Mouse (Mus musculus) heart, embryonic 14.5 days (tissue): ENCODE results near the gene Lsm4. TPM values are rescaled to one million over a fixed set of nuclear protein-coding genes. Genes with fewer than 3 reads are reported as not detected.

Experiments
- ATAC-seq: fragments of 200-750 bp; cut with Nextera tagmentation; 2 replicates; pipeline ENCODE4 v1.8.0; 2017; ENCODE audit warnings: low read depth, moderate TSS enrichment; ENCODE audit not compliant: insufficient number of reproducible peaks, insufficient read depth, low FRiP score
- H3K27ac ChIP-seq, 2 experiments: fragments of 200-500 bp in 1 of 2; fragments of 300-500 bp in 1 of 2; sonication (generic) in 1 of 2; replicated peaks in 1 of 2; 2 replicates each; pipeline ENCODE4 v1.5.1; 2012 to 2014; ENCODE audit warnings: low read depth in 2 of 2, low read length in 2 of 2, control low read depth in 1 of 2, mild to moderate bottlenecking in 1 of 2, mixed read lengths in 1 of 2; ENCODE audit not compliant: control insufficient read depth in 1 of 2, insufficient read depth in 1 of 2
- H3K27me3 ChIP-seq: fragments of 300-500 bp; sonication (generic); 2 replicates; pipeline ENCODE4 v1.6.1; 2014; ENCODE audit warnings: mild to moderate bottlenecking, low read length, control low read depth; ENCODE audit not compliant: control insufficient read depth, insufficient read depth
- H3K36me3 ChIP-seq: fragments of 300-500 bp; sonication (generic); 2 replicates; pipeline ENCODE4 v1.6.1; 2014; ENCODE audit warnings: mild to moderate bottlenecking, control low read depth, low read length, mixed read lengths; ENCODE audit not compliant: control insufficient read depth, insufficient read depth
- H3K4me1 ChIP-seq, 2 experiments: fragments of 200-500 bp in 1 of 2; fragments of 300-500 bp in 1 of 2; sonication (generic) in 1 of 2; 2 replicates each; pipeline ENCODE4 v1.6.1; 2012 to 2014; ENCODE audit warnings: low read length in 2 of 2, control low read depth in 1 of 2, mixed read lengths in 1 of 2; ENCODE audit not compliant: control insufficient read depth in 2 of 2, insufficient read depth in 2 of 2
- H3K4me2 ChIP-seq: fragments of 300-500 bp; sonication (generic); 2 replicates; pipeline ENCODE4 v1.6.1; 2014; ENCODE audit warnings: mild to moderate bottlenecking, low read length
- H3K4me3 ChIP-seq, 2 experiments: fragments of 200-500 bp in 1 of 2; fragments of 300-500 bp in 1 of 2; sonication (generic) in 1 of 2; 2 replicates each; pipeline ENCODE4 v1.5.1; 2012 to 2014; ENCODE audit warnings: low read length in 2 of 2, mild to moderate bottlenecking in 2 of 2, control low read depth in 1 of 2, low read depth in 1 of 2, moderate library complexity in 1 of 2; ENCODE audit not compliant: control insufficient read depth in 1 of 2, insufficient read depth in 1 of 2
- H3K9ac ChIP-seq: fragments of 300-500 bp; sonication (generic); 2 replicates; pipeline ENCODE4 v1.6.1; 2014; ENCODE audit warnings: mild to moderate bottlenecking, low read length
- H3K9me3 ChIP-seq: fragments of 300-500 bp; sonication (generic); 2 replicates; pipeline ENCODE4 v1.6.1; 2016; ENCODE audit warnings: low read length, control low read depth; ENCODE audit not compliant: control insufficient read depth
- WGBS: fragments of 180-500 bp; shearing (Covaris S2); extraction: QIAGEN DNeasy Blood & Tissue Kit; methylation state at CpG from one replicate; pipeline ENCODE4 v1.1.7; 2014; 5-methylcytosine and 5-hydroxymethylcytosine counted together
- polyA plus RNA-seq: library from polyadenylated mRNA; unstranded; fragments of >200 nt; fragmentation: Nextera tagmentation; extraction: Ambion mirVana; gene quantifications from 2 replicates; pipeline ENCODE4 v1.2.1, GENCODE M21; 2014

Gene Lsm4
- polyA plus RNA-seq, 1 experiment from 2014 or later: 334 TPM

DNA sequence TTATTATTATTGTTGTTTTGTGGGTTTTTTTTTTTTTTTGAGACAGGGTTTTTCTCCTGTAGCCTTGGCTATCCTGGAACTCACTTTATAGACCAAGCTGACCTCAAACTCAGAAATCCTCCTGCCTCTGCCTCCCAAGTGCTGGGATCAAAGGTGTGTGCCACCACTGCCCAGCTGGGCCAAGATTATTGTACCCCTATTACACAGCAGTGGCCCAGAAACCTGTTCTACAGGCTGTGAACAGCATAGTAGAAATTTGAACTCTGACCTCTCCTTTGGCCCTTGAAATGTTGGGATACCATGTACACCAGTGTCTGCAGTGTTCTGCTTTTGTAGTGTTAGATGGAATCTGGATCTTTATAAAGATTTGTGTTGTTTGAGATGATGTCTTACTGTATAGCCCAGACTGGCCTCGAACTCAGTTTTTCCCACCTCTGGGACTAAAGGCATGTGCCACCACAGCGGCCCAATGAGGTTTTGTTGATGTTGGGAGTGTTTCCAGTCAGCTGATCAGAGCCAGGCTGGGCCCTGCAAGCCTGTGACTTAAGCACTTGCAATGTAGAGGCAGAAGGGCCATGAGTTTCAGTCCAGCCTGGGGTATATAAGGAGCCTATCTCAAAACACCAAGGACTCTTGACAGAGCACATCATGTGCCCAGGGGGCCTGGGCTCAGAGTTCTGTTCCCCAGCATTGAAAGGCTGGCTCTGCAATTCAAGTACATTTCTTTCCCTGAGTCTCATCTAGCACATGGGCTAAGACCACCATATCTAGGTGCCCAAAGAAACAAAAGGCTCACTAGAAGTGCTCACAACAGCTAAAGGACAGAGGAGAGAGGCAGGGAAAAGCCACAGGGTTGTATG, 29.2 kb downstream of the Lsm4 start:
- H3K27me3 ChIP-seq: no peaks in the 10 kb centered on the region
- H3K4me3 ChIP-seq: peak overlapping the region in 1 of 2 experiments; percentile 77; a peak in 1 of 4 replicates
- peak overlapping the region in 1 of 2 experiments; percentile 15; a peak in 1 of 4 replicates for H3K27ac ChIP-seq
- 75% methylated on average over 2 of the region's 2 CpGs for WGBS
- no peak overlapping the region for H3K9ac ChIP-seq
- peaks cover 24% of the 10 kb centered on the region for H3K36me3 ChIP-seq
- no peaks in the 10 kb centered on the region for H3K9me3 ChIP-seq
- H3K4me1 ChIP-seq: peaks cover 17 to 28% of the 10 kb centered on the region in 2 experiments
- no peak for ATAC-seq
- peak overlapping the region; percentile 85 for H3K4me2 ChIP-seq

DNA sequence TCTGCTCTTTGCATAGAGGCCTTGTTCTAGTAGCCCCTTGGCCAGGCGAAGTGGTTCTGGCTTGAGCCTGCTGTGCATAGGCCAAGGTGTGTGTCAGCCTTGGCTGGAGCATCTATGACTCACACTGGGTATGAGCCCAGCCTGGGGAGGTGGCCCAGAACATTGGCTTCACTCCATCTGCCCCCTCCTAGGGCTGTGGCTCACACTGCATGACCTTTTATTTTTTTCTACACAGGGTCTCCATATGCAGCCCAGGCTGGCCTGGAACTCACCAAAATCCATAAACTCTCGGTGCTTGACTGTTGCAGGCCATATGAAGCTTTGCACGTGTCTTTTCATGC, 29.8 kb downstream of the Lsm4 start:
- no peaks in the 10 kb centered on the region for H3K27me3 ChIP-seq
- H3K4me3 ChIP-seq: no peak overlapping the region
- WGBS: 67% methylated on average over 3 of the region's 3 CpGs
- H3K4me2 ChIP-seq: no peak overlapping the region
- peaks cover 11 to 22% of the 10 kb centered on the region in 2 experiments for H3K4me1 ChIP-seq
- H3K27ac ChIP-seq: peak overlapping the region in 1 of 2 experiments; percentile 15; a peak in 1 of 4 replicates
- ATAC-seq: no peak
- no peak overlapping the region for H3K9ac ChIP-seq
- peaks cover 24% of the 10 kb centered on the region for H3K36me3 ChIP-seq
- H3K9me3 ChIP-seq: no peaks in the 10 kb centered on the region

DNA sequence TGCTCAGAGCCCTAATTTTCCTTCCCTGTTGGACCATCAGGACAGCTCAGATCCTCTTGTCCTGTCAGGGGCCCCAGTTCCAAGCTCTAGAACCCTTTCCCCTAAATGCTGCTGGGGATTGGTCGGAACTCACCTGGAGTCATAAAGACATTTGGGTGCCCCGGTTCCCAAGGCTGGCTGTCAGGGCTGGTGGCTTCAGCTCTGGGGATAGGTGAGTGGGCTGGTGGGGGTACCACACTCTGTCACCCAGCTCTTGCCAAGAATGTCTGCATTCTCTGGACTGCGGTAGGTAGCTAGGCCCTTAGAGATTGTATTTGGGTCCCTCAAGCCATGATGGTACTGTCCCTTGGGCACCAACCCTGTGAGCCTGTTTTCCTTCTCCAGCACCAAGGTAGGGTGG, 30.2 kb downstream of the Lsm4 start, which contains the start of gene Iqcn:
Iqcn (plus strand) TSS at position 171 of the 400 bp plus-strand sequence.
- no peaks in the 10 kb centered on the region for H3K27me3 ChIP-seq
- peaks cover 24% of the 10 kb centered on the region for H3K36me3 ChIP-seq
- H3K4me1 ChIP-seq: peaks cover 7 to 19% of the 10 kb centered on the region in 2 experiments
- peak within 1 kb of the TSS in 1 of 2 experiments; percentile 15; a peak in 1 of 4 replicates for H3K27ac ChIP-seq
- ATAC-seq: no peak
- no peak within 1 kb of the TSS for H3K9ac ChIP-seq
- no peak within 1 kb of the TSS for H3K4me3 ChIP-seq
- no peak within 1 kb of the TSS for H3K4me2 ChIP-seq
- no peaks in the 10 kb centered on the region for H3K9me3 ChIP-seq
- WGBS: 95% methylated on average over 3 of the region's 3 CpGs

- no peak for ATAC-seq
- no peak overlapping the region for H3K4me3 ChIP-seq
Measured at GRCm38 (mm10) chr8:70708281-70708680, 35.2 kb downstream of the Lsm4 start.

GRCm38 (mm10) chr8:70709794-70710193, 36.7 kb downstream of the Lsm4 start:
- H3K9me3 ChIP-seq: no peaks in the 10 kb centered on the region
- no peak overlapping the region for H3K4me3 ChIP-seq
- H3K27me3 ChIP-seq: no peaks in the 10 kb centered on the region; the same call in 1 of the 2 replicates
- H3K27ac ChIP-seq: no peak overlapping the region
- no peaks in the 10 kb centered on the region for H3K4me1 ChIP-seq
- H3K36me3 ChIP-seq: no peaks in the 10 kb centered on the region
- no peak for ATAC-seq
- no peak overlapping the region for H3K4me2 ChIP-seq
- H3K9ac ChIP-seq: no peak overlapping the region
- 82% methylated on average over 9 of the region's 9 CpGs for WGBS

More at GRCm38 (mm10) chr8:70708281-70708680, 35.2 kb downstream of the Lsm4 start:
- Histone ChIP-seq H3K36me3 (peaks cover 3% of the 10 kb centered on the region; the same call in 1 of the 2 replicates), H3K9me3 (no peaks in the 10 kb centered on the region), H3K4me2 (no peak overlapping the region), H3K27ac (no peak overlapping the region), H3K4me1 (no peaks in the 10 kb centered on the region), H3K27me3 (no peaks in the 10 kb centered on the region; the same call in 1 of the 2 replicates), H3K9ac (no peak overlapping the region)
- WGBS: 84% methylated on average over 14 of the region's 14 CpGs

GRCm38 (mm10) chr8:70710296-70710695, 37.2 kb downstream of the Lsm4 start:
- no peak for ATAC-seq
- Histone ChIP-seq H3K27me3 (no peaks in the 10 kb centered on the region; the same call in 1 of the 2 replicates), H3K36me3 (no peaks in the 10 kb centered on the region), H3K4me2 (no peak overlapping the region), H3K9ac (no peak overlapping the region), H3K9me3 (no peaks in the 10 kb centered on the region), H3K4me1 (no peaks in the 10 kb centered on the region), H3K4me3 (no peak overlapping the region), H3K27ac (no peak overlapping the region)
- 86% methylated on average over 1 of the region's 1 CpGs for WGBS

GRCm38 (mm10) chr8:70711041-70711440, 38.0 kb downstream of the Lsm4 start:
- no peaks in the 10 kb centered on the region; the same call in 1 of the 2 replicates for H3K27me3 ChIP-seq
- ATAC-seq: no peak
- H3K9ac ChIP-seq: no peak overlapping the region
- H3K27ac ChIP-seq: no peak overlapping the region
- H3K36me3 ChIP-seq: no peaks in the 10 kb centered on the region
- H3K4me2 ChIP-seq: no peak overlapping the region
- no peak overlapping the region for H3K4me3 ChIP-seq
- no peaks in the 10 kb centered on the region for H3K9me3 ChIP-seq
- H3K4me1 ChIP-seq: no peaks in the 10 kb centered on the region
- 81% methylated on average over 11 of the region's 11 CpGs for WGBS
